Mouse (Mus musculus) urinary bladder, adult 2 months (tissue): ENCODE data around the gene Sbk1. TPM values are rescaled to one million over a fixed set of nuclear protein-coding genes. Genes with fewer than 3 reads are reported as not detected.

Experiments used
- DNase-seq: peaks from one replicate; pipeline ENCODE4 v3.0.0; 2022; ENCODE audit warnings: low spot score
- polyA plus RNA-seq: library from polyadenylated mRNA; depleted of rRNA; stranded (reverse); fragments of >200 nt; gene quantifications from 2 replicates; pipeline ENCODE4 v1.2.3, GENCODE M21; 2012; rRNA removed

Gene Sbk1
- polyA plus RNA-seq, 1 experiment, result 2.7 TPM

DNA sequence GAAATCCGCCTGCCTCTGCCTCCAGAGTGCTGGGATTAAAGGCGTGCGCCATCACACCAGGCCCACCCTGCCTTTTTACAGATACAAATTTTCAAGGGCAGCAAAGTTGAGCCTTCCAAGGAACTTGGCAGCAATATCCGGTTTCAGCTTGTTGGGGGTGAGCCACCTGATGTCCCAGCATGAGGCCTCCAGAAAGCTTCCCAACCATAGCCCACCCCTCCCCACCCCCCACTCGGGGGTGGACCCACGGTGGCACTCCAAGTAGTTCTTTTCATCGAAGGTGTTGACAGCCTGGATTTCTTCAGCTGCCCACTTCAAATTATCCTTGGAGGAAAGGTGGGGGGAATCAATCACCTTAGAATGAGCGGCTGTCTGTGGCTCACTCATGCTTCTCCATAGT, 66.5 kb downstream of the Sbk1 start:
- no peak for DNase-seq

DNA sequence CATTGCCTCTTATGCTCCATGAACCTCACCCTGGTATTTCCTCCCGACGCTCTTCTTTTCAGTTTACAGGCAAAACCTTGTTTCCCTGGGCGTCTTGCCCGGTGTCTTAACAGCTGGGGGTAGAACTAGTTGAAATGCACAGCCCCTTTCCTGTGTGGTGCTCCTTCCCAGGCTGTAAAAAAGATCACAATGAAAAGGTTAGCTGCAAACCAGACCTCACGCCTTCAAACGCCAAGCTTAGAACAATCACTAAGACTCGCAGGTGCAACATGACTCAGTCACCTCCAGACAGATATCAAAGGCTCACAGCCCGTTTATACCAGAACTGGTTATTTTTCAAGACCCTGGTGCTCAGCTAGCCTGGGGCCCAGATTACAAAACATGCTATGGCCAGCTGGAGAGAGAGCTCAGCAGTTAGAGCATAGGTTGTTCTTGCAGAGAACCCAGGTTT, 67.1 kb downstream of the Sbk1 start:
- no peak for DNase-seq

DNA sequence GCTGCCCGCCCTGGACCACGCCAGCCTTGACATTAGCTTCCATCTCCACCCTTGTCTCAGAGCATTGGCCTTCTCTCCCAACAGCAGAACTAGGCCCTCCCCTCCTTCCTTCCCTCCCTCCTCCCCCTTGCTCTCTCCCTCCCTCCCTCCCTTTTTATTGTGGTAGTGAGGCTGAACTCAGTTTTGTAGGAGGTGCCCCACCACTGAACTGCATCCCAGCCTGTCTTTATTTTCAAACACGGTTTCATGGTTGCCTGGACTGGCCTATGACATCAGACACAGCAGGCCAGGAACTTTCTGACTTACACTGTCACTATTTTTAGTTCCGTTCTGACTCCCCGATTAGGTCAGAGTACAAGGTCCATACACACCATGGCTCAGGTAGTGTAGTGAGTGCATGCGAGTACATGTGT, 67.8 kb downstream of the Sbk1 start:
- DNase-seq, result no peak

DNA sequence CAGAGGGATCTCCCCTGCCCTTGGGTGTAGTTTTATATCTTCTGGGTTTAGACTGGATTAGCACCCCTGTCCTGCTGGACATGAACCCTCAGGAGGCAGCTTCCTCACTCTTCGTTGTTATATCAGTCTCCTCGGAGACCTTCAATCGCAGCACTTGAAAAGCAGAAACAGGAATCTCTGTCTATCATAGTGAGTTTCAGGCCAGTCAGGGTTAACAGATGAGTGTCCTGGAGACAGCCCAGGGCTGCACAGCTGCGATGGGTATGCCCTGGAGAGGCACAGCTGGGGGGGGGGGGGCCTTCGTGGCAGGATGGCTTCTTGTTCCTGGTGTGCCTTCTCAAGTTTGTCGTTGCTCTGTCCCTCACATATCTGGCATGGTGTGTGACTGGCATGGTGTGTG, 68.5 kb downstream of the Sbk1 start:
- no peak for DNase-seq

Other genes with a start within 250 kb of the Sbk1 start
- 0.63 and 0.91 TPM in 2 replicates for gene Gsg1l, start 190.2 kb upstream of the Sbk1 start, polyA plus RNA-seq
- 81.2 and 83.4 TPM in 2 replicates for gene Xpo6, start 72.1 kb upstream of the Sbk1 start, polyA plus RNA-seq
- 2.0 and 2.3 TPM in 2 replicates for gene Lat, start 97.0 kb downstream of the Sbk1 start, polyA plus RNA-seq
- gene Spns1, start 104.8 kb downstream of the Sbk1 start, polyA plus RNA-seq, result 72.8 and 82.9 TPM in 2 replicates
- gene Nfatc2ip, start 124.1 kb downstream of the Sbk1 start, polyA plus RNA-seq, result 6.3 and 7.9 TPM in 2 replicates
- gene Cd19, start 142.3 kb downstream of the Sbk1 start, polyA plus RNA-seq, result 0.25 and 0.28 TPM in 2 replicates
- 34.8 and 47.5 TPM in 2 replicates for gene Rabep2, start 156.1 kb downstream of the Sbk1 start, polyA plus RNA-seq
- 0.22 and 0.57 TPM in 2 replicates for gene Atp2a1, start 190.5 kb downstream of the Sbk1 start, polyA plus RNA-seq
- gene Sh2b1, start 202.8 kb downstream of the Sbk1 start, polyA plus RNA-seq, result 49.2 and 52.0 TPM in 2 replicates
- 76.6 and 83.6 TPM in 2 replicates for gene Tufm, start 214.7 kb downstream of the Sbk1 start, polyA plus RNA-seq
- 59.3 and 76.0 TPM in 2 replicates for gene Atxn2l, start 230.8 kb downstream of the Sbk1 start, polyA plus RNA-seq